Mouse (Mus musculus): Measurements from ENCODE around the gene Siah3.

Siah3 gene

DNA sequence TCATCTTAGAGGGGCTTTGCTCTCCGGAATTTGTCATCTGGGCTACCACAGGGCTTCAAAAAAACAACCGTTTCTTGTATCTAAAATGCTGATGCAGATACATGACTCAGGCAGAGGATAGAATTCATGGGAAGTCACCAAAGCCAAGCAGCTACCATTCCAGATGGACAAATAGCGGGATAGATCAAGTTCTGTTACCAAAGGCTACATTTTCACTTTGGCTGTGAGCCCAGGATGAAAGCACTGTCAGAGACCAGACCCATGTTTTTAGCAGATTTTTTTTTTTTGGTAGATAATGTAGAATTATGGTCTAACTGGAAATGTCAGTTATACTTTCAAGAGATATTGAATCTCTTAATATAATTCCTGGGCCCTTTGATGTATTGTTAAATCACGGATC lies 7.4 kb downstream of the Siah3 start:
- no peak for DNase-seq (ENCODE audit: low spot score in 2 of 2)

DNA sequence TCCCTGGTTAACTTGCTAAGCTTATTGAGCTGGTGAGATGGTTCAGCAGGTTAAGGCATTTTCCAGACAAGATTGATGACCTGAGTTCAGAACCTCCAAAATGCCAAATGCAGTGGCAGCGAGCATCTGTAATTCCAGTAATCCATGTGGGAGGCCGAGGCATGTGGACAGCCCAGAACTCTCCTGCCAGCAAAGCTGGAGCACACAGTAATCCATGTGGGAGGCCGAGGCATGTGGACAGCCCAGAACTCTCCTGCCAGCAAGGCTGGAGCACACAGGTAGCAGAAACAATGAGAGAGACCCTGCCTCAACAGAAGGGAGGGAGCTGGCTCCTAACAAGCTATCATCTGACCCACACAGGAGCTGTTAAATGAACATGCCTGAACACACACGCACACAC lies 13.2 kb downstream of the Siah3 start:
- DNase-seq (ENCODE audit: low spot score in 2 of 2), result no peak

DNA sequence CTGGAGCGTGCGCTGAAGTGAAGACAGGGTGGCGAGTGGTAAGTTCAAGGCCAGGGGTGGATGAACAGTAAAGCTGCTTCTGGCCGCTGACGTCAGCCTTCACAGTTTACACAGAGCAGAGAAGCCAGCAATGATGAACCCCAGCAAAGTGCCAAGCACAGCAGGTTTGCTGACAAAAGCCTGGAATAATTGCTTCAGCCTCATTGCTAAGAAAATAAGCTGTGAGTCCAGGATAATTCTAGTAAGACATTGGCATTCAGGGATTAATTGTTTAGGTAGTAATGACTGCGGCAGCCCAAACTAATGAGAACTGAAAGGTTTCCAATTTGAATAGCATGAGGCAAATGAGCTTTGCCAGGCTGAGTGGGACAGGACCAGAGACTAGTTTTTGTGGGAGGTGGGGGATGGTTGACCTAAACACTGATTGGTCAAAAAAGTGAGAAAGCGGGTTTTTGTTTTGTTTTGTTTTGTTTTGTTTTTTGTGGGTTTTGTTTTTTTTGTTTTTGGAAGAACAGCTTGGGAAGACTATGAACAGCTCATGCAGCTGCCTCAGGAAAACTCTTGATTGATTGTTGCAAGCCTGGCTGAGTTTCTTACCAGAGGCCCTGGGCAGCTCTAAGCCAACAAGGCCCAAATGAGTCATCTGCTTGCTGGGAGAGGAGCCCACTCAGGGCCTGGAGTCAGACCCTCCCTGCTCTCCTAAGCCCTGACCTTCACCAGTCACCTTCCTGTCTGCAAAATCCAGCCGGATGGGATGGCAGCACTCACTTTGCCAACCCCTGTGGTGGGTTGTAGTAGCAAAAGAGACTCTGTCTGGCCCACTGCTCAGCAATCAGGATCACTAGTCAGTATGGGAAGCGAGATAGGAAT lies 17.5 kb downstream of the Siah3 start:
- DNase-seq (ENCODE audit: low spot score in 2 of 2), result no peak

DNA sequence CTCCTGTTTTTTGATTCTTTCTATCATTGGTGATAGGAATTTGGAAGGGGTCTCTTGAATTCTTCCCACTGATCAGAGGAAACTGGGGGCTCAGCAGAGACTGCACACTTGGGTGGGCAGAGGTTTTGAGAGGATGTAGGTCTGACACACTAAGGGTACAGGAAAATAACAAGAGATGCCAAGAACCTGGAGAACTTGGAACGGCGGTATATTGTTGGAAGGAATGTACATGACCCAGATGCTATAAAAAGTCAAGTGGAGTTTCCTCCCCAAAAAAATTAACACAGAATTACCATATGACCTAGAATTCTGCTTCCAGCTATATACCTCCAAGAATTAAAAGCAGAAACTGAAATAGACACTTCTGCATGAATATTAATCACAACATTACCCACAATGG lies 20.1 kb downstream of the Siah3 start:
- DNase-seq (ENCODE audit: low spot score in 2 of 2), result no peak

DNA sequence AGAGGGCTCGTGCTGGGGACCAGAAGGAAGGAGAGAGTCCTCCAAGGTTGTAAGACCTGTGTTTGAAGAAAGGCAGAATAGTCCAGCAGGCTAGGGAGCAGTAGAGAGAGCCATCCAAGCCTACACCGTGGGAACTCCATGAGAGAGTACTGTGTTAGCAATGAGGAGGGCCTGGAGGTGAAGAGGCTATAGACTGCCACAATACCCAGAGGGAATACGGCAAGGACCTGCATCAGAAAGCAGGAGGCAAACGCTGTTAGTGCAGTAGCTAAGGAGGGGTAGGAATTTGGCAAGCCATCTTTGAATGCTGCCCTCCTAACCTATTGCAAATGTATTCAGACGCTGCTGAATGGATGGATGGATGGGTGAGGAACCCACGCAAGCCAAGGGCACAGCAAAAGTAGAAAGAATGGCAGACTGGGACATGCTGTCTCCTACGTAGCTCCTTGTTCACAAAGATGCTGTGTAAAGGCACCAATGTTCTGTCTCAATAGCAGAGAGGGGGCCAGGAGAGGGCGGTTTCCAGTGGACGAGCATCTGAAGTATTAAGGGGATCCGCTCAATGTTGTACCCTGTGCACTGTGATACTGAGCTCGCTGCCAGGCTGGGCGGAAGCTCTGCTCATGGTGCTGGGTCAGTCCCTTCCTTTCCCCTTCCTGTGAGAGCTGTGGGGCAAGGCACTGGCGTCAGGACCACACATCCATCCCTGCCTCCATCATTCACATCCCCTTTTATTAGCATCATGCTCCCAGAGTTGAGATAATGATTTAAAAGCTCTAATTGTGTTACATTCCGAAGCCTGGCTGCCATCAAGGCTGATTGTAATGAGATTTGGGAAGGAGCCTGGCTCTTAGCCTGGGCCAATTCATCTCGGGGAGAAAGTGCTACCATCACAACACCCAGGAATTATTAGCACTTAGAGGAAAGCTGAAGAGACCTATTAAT lies 26.7 kb downstream of the Siah3 start:
- DNase-seq (ENCODE audit: low spot score in 2 of 2), result no peak

DNA sequence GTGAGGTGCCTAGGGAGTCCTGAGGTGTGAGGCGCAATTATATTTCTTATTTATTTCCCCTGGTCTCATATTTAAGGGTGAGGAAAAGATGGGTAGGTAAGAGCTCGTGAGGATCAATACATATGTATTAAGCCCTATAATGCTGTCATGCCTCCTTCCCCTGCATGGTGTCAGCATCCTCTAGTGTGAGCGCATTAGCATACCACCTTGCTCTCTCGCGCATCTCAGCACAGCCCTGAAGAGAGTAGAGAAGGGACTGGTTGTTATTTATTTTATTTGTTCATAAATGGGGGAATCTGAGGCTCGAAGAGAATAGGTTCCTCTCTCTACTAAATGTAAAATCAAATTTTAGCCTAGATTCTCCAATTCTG lies 27.4 kb downstream of the Siah3 start:
- no peak for DNase-seq (ENCODE audit: low spot score in 2 of 2)

DNA sequence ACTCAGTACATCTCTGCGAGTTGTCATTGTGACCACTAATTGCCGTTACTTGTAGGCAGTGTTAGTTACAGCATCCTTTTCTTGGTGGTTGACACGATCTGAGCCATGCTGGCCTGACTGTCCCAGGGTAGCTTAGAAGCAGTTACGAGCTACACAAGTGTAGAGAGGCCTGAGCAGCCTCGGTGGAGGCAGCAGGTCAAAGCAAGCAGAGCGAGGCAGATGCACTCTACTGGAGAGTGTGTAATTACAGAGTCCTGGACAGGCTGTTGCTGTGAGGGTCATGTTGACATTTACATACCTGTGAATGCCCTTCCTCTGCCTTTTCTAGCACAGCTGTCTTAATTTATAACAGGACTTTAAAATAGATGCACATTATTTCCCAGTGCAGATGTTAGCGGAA lies 32.1 kb downstream of the Siah3 start:
- no peak for DNase-seq (ENCODE audit: low spot score in 2 of 2)

DNA sequence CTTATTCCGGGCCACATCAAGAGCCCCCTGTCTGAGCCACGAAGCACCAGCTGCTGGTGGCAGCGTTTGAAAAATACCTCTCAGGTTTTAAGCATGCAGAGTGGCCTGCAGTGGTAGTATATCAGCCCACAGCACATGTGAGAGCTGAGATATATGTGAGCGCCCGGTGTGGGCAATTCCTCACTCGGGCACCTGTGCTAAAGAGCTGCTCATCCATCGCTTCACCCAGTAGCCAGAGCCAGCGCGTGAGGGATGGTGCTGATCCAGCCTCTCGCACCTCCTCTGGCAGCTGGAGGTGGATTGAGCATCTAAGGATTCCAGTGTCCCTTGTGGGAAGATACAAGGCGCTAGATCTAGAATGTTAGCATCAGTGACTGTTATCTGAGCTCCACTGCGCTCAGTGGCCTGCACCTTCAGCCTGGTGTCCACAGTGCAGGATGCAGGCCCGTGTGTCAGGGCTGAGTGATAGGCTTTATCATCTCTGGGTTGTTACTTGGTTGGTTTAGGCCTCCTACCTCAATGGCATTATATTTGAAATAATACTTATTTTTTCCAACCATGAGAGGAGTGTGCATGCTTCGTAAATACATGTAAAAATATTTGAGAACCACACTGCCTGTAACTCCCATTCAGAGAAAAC lies 37.9 kb downstream of the Siah3 start:
- DNase-seq (ENCODE audit: low spot score in 2 of 2), result no peak

DNA sequence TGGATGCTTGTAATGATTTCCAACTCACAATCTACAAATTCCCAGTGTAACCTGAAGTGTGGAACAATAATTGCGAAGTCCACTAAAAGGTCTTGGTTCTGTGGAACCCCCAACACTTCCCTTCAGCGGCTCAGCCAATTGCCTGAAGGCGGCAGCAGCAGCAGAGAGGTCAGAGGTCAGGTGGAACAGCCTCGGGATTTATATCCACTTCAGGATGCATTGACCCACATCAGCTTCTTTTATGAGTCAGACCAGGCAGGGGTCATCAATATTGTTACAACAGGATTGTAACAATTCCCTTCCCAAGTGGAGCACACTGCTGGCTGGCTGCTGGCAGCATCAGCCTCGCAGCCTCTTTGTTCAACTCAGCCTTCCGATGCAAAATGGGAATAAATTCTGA lies 39.1 kb downstream of the Siah3 start:
- no peak for DNase-seq (ENCODE audit: low spot score in 2 of 2)

DNA sequence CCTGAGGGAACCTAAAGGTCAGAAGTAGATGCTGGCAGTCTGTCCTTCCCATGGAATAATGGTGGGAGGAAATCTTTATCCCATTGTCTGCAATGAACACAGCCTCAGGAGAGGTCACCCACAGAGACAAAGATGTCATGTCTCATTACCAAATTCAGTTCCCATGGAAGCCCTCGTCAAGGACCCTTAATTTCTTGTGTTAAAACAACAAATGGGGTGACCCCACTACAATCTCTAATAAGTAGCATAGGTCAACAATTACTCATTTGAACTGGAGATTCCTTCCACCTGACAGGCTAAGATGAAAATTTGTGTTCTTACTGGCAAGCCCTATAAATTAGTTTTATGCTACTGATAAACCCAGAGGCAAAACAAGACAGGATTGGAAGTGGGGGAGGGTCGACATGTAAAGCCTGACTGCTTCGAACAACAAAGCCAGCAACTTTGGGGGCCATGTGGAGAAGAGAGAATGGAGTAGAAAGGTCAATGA lies 45.8 kb downstream of the Siah3 start:
- no peak for DNase-seq (ENCODE audit: low spot score in 2 of 2)

DNA sequence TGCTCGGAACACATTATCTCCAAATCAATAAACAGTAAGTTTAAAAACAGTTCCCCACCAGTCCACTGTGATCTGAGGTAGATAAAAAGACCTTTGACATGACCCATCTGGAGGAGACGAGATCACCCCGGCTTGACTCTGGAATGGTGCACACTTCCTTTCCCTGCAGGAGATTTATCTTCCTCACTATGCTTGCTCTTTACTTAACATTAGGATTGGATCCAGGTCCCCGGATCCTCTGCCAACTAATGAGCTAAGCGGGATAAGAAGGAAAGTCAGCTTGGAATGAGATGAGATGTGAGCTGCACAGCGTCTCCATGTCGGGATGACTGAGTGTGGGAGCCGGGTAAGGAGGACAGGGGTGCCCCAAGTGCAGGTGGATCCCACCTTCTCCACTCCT lies 46.7 kb downstream of the Siah3 start:
- DNase-seq (ENCODE audit: low spot score in 2 of 2), result no peak

DNA sequence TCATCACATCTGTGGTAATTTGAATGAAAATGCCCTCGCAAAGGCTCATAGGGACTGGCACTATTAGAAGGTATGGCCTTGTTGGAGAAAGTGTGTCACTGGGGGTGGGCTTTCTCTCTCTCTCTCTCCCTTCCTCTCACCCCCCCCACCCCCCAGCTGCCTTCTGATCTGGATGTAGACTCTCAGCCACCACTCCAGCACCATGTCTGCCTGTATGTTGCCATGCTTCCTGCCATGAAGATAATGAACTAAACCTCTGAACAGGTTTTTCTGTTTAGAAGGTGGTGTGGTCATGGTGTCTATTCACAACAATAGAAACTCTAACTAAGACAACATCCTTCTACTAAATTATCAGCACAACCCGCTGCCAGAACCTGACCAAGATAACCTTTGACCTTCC lies 48.5 kb downstream of the Siah3 start:
- no peak for DNase-seq (ENCODE audit: low spot score in 2 of 2)

DNA sequence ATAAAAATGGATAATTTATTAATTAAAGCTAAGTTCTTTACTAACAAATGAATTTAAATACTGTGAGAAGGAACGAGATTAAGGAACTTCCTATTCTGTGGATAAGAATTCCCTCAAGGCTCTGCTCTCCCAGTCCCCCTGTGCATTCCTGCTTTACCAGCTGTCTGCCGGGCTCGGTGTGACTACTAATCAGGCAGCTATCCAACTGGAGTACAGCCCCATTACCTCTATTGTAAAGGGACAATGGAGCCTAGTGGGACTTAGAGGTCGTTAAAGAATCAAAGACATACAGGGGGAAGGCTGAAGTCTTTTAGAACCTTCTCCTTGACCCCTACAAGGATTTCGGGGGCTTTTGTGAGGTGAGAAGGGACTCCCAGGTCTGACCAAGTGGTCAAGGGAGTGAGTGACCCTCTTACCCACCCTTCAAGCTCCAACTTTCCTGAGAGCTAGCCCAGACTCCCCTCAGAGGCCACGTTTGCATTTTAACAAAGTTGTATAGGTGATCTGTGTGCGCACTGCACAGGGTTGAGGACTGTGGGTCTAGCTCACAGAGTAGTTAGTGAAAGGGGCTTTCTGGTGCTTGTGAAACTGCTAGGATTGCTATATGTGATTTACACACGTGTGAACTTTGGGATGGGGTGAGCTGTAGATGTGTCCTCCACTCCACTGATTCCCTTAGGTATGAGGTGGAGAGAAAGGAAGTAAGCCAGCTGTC lies 49.5 kb downstream of the Siah3 start:
- no peak for DNase-seq (ENCODE audit: low spot score in 2 of 2)

DNA sequence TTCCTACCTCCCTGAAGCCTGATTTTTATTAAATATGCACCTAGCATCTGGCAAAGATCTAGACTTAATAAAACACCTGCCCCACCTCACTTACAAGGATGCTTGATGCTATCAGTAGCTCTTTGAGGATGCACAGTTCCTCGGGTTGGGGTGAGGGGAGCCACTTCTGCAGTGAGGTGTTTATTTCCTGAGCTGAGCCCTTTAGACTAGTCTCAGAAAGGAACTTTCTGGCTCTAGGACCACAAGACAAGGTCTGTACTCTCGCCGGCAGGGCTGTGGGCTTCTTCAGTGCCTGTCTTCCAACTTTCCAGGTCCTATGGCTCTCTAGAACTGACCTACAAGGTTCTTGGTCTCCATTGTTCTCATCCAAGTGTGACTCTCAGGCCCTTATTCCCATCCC lies 50.5 kb downstream of the Siah3 start:
- DNase-seq (ENCODE audit: low spot score in 2 of 2), result no peak

DNA sequence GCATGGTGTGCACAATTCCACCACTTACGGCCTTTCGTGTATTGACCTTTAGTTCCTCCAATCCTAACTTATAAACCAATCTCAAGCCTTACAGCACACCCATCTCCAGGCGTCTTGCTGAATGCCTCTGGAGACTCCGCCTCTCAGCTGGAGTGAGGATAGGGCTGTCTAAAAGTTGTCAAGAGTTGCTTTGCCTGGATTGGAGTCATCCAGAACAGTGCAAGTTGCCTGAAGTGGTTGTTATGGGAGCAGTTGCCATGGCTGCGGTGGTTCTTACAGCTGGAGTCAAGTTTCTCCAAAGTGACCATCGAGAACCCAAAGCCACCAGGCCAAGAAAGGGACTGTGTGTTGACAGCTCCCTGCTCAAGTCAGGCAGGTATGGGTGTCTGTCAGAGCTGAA lies 54.3 kb downstream of the Siah3 start:
- DNase-seq (ENCODE audit: low spot score in 2 of 2), result no peak

DNA sequence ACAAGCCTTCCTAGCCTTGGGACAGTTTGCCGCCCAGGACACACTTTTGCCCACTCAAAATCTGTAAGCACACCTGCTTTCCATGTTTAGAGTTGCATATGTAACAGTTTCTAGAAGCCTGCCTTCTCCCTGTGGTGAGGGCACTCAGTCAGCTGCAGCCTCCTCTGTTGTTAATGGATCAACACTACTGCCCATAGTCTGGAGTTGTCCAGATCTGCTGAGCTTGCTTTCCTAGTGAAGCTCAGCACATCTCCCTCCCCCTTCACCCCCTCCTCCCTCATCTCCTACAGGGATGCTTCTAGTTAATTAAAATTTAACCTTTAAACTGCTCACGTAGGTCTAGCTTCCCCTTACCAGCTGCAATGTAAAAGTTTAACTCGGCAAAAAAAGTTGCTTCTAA lies 57.2 kb downstream of the Siah3 start:
- DNase-seq (ENCODE audit: low spot score in 2 of 2), result no peak

DNA sequence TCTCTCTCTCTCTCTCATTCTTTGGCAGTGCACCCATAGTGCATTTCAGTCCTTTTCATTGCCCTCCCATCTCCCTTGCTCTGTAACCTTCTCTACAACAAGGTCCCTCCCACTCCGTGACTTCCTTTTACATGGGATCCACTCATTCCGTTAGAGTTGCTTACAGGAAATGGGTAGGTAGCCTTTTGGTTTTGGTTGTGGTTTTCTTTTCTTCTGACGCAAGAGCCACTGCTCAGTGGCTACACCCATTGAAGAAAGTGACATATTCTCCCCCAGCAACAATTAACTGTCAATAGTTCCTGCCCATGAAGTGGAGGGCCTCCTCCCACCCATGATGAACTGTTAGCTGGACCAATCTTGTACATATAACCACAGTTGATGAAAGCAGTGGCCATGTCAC lies 60.4 kb downstream of the Siah3 start:
- DNase-seq (ENCODE audit: low spot score in 2 of 2), result no peak

DNA sequence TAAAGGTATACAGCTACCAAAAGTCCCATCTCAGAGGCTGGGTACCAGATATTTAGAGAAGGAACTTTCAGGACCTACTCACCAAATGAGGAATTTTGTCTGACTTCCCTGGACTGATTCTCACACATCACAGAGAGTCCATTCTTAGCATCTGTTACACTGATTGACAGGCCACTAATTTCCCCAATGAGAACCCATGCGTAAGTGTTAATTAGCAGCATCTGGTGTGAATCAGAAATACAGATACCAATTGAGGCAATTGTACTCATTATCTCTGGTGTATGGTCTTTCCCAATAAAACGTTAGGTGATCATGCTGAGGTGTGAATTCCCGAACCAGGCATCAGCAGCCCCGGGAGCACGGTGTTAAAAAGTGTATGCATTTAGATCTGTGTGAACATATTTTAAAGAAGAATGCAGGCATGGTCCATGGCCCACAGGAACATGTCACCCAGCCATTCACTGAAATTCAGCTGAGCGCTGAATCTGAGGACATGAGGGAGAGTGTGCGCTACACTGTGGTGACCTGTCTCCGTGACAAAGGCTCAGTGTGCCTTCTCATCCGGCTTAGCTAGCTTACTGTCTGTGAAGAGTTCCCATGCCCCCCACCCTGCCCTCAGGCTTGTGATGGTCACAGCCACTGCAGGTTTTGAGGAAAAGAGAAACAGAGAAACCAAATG lies 61.3 kb downstream of the Siah3 start:
- DNase-seq (ENCODE audit: low spot score in 2 of 2), result no peak

DNA sequence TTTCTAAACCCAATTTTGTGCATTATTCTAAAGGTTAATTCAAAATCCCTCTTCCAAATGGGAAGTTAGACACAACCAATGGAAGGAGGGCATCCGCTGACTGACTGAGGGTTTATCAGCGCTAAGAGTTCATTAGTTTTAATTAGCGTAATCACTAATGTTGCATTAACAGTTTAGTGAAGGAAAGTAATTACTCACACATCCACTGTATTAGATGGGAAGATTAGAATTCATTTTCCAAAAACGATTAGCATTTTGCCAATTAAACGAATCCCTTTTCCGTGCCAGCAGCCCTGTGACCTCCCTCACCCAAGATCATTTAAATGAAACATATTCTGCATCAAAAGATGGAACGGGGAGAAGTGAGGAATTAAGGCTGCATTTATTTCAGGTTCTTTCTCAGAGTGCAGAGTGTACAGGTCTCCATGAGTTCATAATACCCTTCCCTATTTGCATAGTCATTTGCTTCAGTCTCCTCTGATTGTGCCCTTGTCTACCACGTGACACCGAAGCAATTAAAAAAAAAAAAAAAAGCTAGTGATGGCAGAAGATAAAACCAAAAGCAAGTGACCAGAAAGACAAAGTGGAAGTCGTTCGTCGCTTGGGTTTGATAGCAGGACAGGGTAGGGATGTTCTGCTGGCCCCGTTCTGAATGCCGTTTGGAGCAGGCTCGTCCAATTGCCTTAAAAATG lies 62.6 kb downstream of the Siah3 start:
- no peak for DNase-seq (ENCODE audit: low spot score in 2 of 2)

DNA sequence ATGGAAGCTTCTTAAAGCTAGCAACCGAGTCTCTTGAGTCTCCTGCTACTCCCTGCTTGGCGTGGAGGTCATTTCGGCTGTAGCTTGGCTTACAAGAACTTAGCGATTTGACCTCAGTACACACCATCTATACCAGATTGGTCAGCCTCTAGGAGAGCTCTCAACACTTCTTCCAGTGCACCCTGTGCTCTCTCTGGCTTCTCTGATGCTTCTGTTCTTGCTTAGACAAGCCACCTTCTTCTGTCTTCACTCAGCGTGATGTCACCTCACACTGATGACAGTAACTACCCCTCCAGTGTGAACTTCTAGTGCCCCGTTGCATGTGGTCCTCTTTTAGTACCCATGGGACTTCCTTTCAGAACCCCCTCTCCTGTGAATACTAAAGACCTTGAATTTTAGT lies 63.1 kb downstream of the Siah3 start:
- DNase-seq (ENCODE audit: low spot score in 2 of 2), result no peak

Data from frontal cortex, postnatal 10 days (tissue).